Mouse (Mus musculus) layer of hippocampus, adult 11-12 months (tissue): ENCODE results near the gene Olfr1378.

Experiments
- DNase-seq: peaks from one replicate; pipeline ENCODE4 v3.0.0; 2022; ENCODE audit warnings: low spot score

The Olfr1378 gene

GRCm38 (mm10) chr11:50966230-50966629 is at the start of gene Olfr1378:
Gene Olfr1378, plus strand, starts transcription at chr11:50966530.
- DNase-seq: no peak

GRCm38 (mm10) chr11:50930469-50931014 is 35.8 kb upstream of the Olfr1378 start:
- no peak for DNase-seq

GRCm38 (mm10) chr11:50931021-50931420 is 35.3 kb upstream of the Olfr1378 start:
- DNase-seq: no peak

GRCm38 (mm10) chr11:50931451-50931866 is 34.9 kb upstream of the Olfr1378 start, which contains the start of gene Zfp354b:
Gene Zfp354b, minus strand, starts transcription at chr11:50931633.
- DNase-seq: peak; percentile 88

GRCm38 (mm10) chr11:50932040-50932439 is 34.3 kb upstream of the Olfr1378 start:
- DNase-seq: no peak

GRCm38 (mm10) chr11:50938435-50938834 is 27.9 kb upstream of the Olfr1378 start:
- DNase-seq: no peak

- peak; percentile 38 for DNase-seq
Measured at GRCm38 (mm10) chr11:50939621-50940366, 26.5 kb upstream of the Olfr1378 start.

- DNase-seq: no peak
Measured at GRCm38 (mm10) chr11:50942386-50942785, 23.9 kb upstream of the Olfr1378 start.

GRCm38 (mm10) chr11:50943506-50943905 is 22.8 kb upstream of the Olfr1378 start, which contains the start of gene 4933414I15Rik:
Gene 4933414I15Rik, minus strand, starts transcription at chr11:50943765.
- no peak for DNase-seq

GRCm38 (mm10) chr11:50952290-50952689 is 14.0 kb upstream of the Olfr1378 start:
- no peak for DNase-seq

- DNase-seq: no peak
Measured at GRCm38 (mm10) chr11:50953665-50954064, 12.7 kb upstream of the Olfr1378 start, which contains the start of gene Prop1. Gene Prop1, minus strand, starts transcription at chr11:50953765.

- no peak for DNase-seq
Measured at GRCm38 (mm10) chr11:50964886-50965285, 1.4 kb upstream of the Olfr1378 start.

- DNase-seq: no peak
Measured at GRCm38 (mm10) chr11:50977216-50977615, 10.9 kb downstream of the Olfr1378 start.

- DNase-seq: no peak
Measured at GRCm38 (mm10) chr11:50981667-50982066, 15.3 kb downstream of the Olfr1378 start, which contains the start of gene Olfr1377. Gene Olfr1377, plus strand, starts transcription at chr11:50981967.

GRCm38 (mm10) chr11:51003296-51003695 is 37.0 kb downstream of the Olfr1378 start, which contains the start of gene Olfr51:
Gene Olfr51, plus strand, starts transcription at chr11:51003596.
- no peak for DNase-seq

GRCm38 (mm10) chr11:51011821-51012220 is 45.5 kb downstream of the Olfr1378 start:
- no peak for DNase-seq

GRCm38 (mm10) chr11:51013936-51014335 is 47.6 kb downstream of the Olfr1378 start, which contains the start of gene Olfr54:
Gene Olfr54, plus strand, starts transcription at chr11:51014236.
- DNase-seq: no peak

GRCm38 (mm10) chr11:51016341-51016740 is 50.0 kb downstream of the Olfr1378 start:
- DNase-seq: no peak
